ENCODE assay signal across 9 mouse cellular contexts in genomic region chr2:49744251-49745093, GRCm38 (mm10). TPM values are rescaled to one million over a fixed set of nuclear protein-coding genes. Genes with fewer than 3 reads are reported as not detected.
DNase-seq lines count a peak whose midpoint lies in the region; ATAC-seq lines count a peak whose summit lies in the region.
"Had no signal": no experiment of that assay in that cellular context is flagged by ENCODE, and none has a peak within 500 bp of the region (broad histone marks: within the 10 kb centered on the region; RNA-seq: fewer than 3 reads in every experiment).

No protein-coding gene starts in this region.

- H3K36me3 ChIP-seq in liver, embryonic 15.5 days (replicated peaks): no peaks in the 10 kb centered on the region
- H3K36me3 ChIP-seq in liver, embryonic 11.5 days (ENCODE audit: control insufficient read depth, insufficient read depth, low read length): no peaks in the 10 kb centered on the region
- H3K36me3 ChIP-seq in forebrain, embryonic 15.5 days: peaks cover 48% of the 10 kb centered on the region; the same call in 1 of the 2 replicates
- H3K36me3 ChIP-seq in neural tube, embryonic 15.5 days: peaks cover 35% of the 10 kb centered on the region

- peak; percentile 28; the same call in 1 of the 2 replicates for ATAC-seq in liver, embryonic 15.5 days (ENCODE audit: insufficient read depth)
- ATAC-seq in liver, embryonic 11.5 days (replicated peaks; ENCODE audit: low FRiP score): no peak
- ATAC-seq in forebrain, embryonic 15.5 days (replicated peaks): no peak
- ATAC-seq in neural tube, embryonic 15.5 days (ENCODE audit: low FRiP score): peak; percentile 7; the same call in 1 of the 2 replicates

- H3K27ac ChIP-seq in liver, embryonic 15.5 days (replicated peaks): 0 out of 2 replicates have a peak overlapping the region, but pooled peaks have one; percentile 10
- H3K27ac ChIP-seq in liver, embryonic 11.5 days (ENCODE audit: low read depth, low read length): no peak overlapping the region
- peak overlapping the region; percentile 66 for H3K27ac ChIP-seq in forebrain, embryonic 15.5 days (replicated peaks)
- H3K27ac ChIP-seq in neural tube, embryonic 15.5 days (replicated peaks): peak overlapping the region; percentile 70

- no peak overlapping the region for H3K4me2 ChIP-seq in liver, embryonic 15.5 days
- no peak overlapping the region for H3K4me2 ChIP-seq in liver, embryonic 11.5 days
- H3K4me2 ChIP-seq in forebrain, embryonic 15.5 days (replicated peaks): no peak overlapping the region
- peak overlapping the region; percentile 13; the same call in 1 of the 2 replicates for H3K4me2 ChIP-seq in neural tube, embryonic 15.5 days

- H3K9ac ChIP-seq in liver, embryonic 15.5 days: no peak overlapping the region
- H3K9ac ChIP-seq in liver, embryonic 11.5 days (ENCODE audit: low read depth, low read length): no peak overlapping the region
- H3K9ac ChIP-seq in forebrain, embryonic 15.5 days (replicated peaks): no peak overlapping the region
- H3K9ac ChIP-seq in neural tube, embryonic 15.5 days (replicated peaks): no peak overlapping the region

- DNase-seq in adrenal gland, adult (ENCODE audit: inconsistent age in 2 of 2, low spot score in 1 of 2): peak; percentile 65 to 85
- DNase-seq in adrenal gland, postnatal 4 days (ENCODE audit: low spot score in 2 of 2): no peak
- no peak for DNase-seq in liver, embryonic 11.5 days (ENCODE audit: low spot score)
- no peak for DNase-seq in left cerebral cortex, adult 8-10 months (ENCODE audit: low spot score in 2 of 2)
- DNase-seq in kidney, adult 9 months: no peak

- H3K27me3 ChIP-seq in liver, embryonic 15.5 days: no peaks in the 10 kb centered on the region
- no peaks in the 10 kb centered on the region for H3K27me3 ChIP-seq in liver, embryonic 11.5 days (replicated peaks; ENCODE audit: control insufficient read depth, insufficient read depth, low read length)
- no peaks in the 10 kb centered on the region for H3K27me3 ChIP-seq in forebrain, embryonic 15.5 days
- H3K27me3 ChIP-seq in neural tube, embryonic 15.5 days (replicated peaks): no peaks in the 10 kb centered on the region

- H3K4me3 ChIP-seq in liver, embryonic 15.5 days (replicated peaks): no peak overlapping the region
- H3K4me3 ChIP-seq in liver, embryonic 11.5 days (ENCODE audit: low read depth, low read length): no peak overlapping the region
- no peak overlapping the region for H3K4me3 ChIP-seq in forebrain, embryonic 15.5 days
- H3K4me3 ChIP-seq in neural tube, embryonic 15.5 days (replicated peaks): no peak overlapping the region

- H3K9me3 ChIP-seq in liver, embryonic 15.5 days (replicated peaks): no peaks in the 10 kb centered on the region
- H3K9me3 ChIP-seq in liver, embryonic 11.5 days (ENCODE audit: control insufficient read depth, low read length): no peaks in the 10 kb centered on the region
- H3K9me3 ChIP-seq in forebrain, embryonic 15.5 days: no peaks in the 10 kb centered on the region
- H3K9me3 ChIP-seq in neural tube, embryonic 15.5 days (replicated peaks): no peaks in the 10 kb centered on the region

- H3K4me1 ChIP-seq in liver, embryonic 15.5 days (replicated peaks): 0 out of 2 replicates have a peak, but pooled peaks cover 2% of the 10 kb centered on the region
- H3K4me1 ChIP-seq in liver, embryonic 11.5 days (replicated peaks; ENCODE audit: control insufficient read depth, insufficient read depth, low read length): no peaks in the 10 kb centered on the region
- H3K4me1 ChIP-seq in forebrain, embryonic 15.5 days: peaks cover 43% of the 10 kb centered on the region
- peaks cover 49% of the 10 kb centered on the region for H3K4me1 ChIP-seq in neural tube, embryonic 15.5 days

- WGBS in liver, embryonic 15.5 days (ENCODE audit: insufficient replicate concordance): 44% methylated on average over 11 of the region's 11 CpGs
- 51% methylated on average over 11 of the region's 11 CpGs for WGBS in liver, embryonic 11.5 days
- 62% methylated on average over 11 of the region's 11 CpGs for WGBS in forebrain, embryonic 15.5 days
- WGBS in neural tube, embryonic 15.5 days: 36% methylated on average over 11 of the region's 11 CpGs

RNA-seq across cellular contexts. Expression of gene Lypd6b, which starts 43.0 kb away (rescaled TPM):
- 1 to 10 TPM in 1 of 2 experiments, under 1 TPM in 1; 0.23 to 1.6 TPM for total RNA-seq in adrenal gland, postnatal 4 days (2021)
- polyA plus RNA-seq in liver, embryonic 15.5 days (2015; fragmentation: Nextera tagmentation; extraction: Ambion mirVana): not detected in 2 replicates
- polyA plus RNA-seq in liver, embryonic 11.5 days (2014; fragmentation: Nextera tagmentation; extraction: Ambion mirVana): 0.47 and 0.48 TPM in 2 replicates
- 10.7 and 11.3 TPM in 2 replicates for polyA plus RNA-seq in forebrain, embryonic 15.5 days (2015; fragmentation: Nextera tagmentation; extraction: Ambion mirVana)
- 20.7 and 22.1 TPM in 2 replicates for polyA plus RNA-seq in neural tube, embryonic 15.5 days (2015; fragmentation: Nextera tagmentation; extraction: Ambion mirVana)
- 10 to 100 TPM in 2 of 4 experiments, 1 to 10 TPM in 2; 9.0 to 10.3 (median 9.7) TPM for total RNA-seq in left cerebral cortex, adult 8-10 months (2022)
- total RNA-seq: gastrocnemius, postnatal 36 days had no signal

Comparison
In these comparisons a context has a peak if more than half of its experiments do, and no peak if none do; other contexts are left out.
1. DNase-seq: peak in adrenal gland, adult (2 of 2); none in adrenal gland, postnatal 4 days (0 of 2), liver, embryonic 11.5 days (single experiment), left cerebral cortex, adult 8-10 months (0 of 2) and kidney, adult 9 months (single experiment).
2. ATAC-seq: peak in liver, embryonic 15.5 days (single experiment) and neural tube, embryonic 15.5 days (single experiment); none in liver, embryonic 11.5 days (single experiment) and forebrain, embryonic 15.5 days (single experiment).